Mouse (Mus musculus) large intestine, adult 2 months (tissue): Measurements from ENCODE around the gene Tfap2b. TPM values are rescaled to one million over a fixed set of nuclear protein-coding genes. Genes with fewer than 3 reads are reported as not detected.

Experiments used
- DNase-seq: peaks from one replicate; pipeline ENCODE4 v3.0.0-alpha.2; 2012; ENCODE audit warnings: low read depth, low spot score
- WGBS: fragments of 180-500 bp; shearing (Covaris S2); methylation state at CpG from one replicate; pipeline ENCODE4 v1.1.7; 2018; 5-methylcytosine and 5-hydroxymethylcytosine counted together
- polyA plus RNA-seq: library from polyadenylated mRNA; depleted of rRNA; stranded (reverse); fragments of >200 nt; gene quantifications from 2 replicates; pipeline ENCODE4 v1.2.3, GENCODE M21; 2012; rRNA removed

Gene Tfap2b
- polyA plus RNA-seq, 1 experiment, result not detected

DNA sequence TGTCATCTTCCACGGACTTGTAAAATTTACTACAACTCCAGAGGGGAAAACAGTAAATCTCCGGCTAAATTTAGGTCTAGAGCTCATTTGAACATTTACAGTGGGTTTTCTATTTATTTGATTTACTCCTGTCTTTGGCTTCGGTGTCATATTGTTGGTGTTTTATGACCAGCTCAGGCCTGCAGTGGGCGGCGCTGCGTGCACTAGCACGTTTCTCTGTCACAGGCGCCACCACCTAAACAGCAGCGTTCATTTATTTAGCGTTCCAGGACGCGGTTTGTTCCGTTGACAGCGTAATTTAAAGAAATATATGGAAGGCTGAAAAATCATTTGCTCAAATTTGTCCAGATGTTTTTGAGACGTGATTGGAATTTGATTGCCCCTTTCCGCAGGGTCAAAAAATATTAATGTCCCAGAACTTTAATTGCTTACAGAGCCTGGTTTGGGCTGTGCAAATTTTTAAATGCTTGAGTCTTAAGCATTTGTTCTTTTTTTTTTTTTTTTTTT lies 22.9 kb downstream of the Tfap2b start:
- DNase-seq, result no peak
- 4% methylated on average over 16 of the region's 16 CpGs for WGBS

DNA sequence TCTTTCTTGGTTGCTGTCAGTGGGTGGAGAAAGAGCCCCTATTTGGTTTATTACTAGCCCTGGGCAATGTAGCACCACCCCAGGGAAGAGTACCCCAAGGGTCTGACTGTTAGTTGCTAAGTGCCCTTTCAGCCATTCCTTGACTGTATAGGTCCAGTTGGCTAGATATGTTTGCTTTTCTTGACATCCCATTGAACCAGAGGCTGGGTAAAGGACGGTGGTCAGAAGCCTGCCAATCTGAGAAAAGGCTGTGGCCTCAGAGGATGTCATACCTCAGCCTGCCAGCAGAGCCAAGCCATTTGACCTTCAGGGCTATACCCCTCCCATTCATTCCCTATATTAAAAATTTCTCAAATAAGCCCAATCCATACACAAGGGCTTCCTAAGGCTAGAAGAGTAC lies 24.0 kb downstream of the Tfap2b start:
- 3% methylated on average over 1 of the region's 1 CpGs for WGBS
- no peak for DNase-seq

DNA sequence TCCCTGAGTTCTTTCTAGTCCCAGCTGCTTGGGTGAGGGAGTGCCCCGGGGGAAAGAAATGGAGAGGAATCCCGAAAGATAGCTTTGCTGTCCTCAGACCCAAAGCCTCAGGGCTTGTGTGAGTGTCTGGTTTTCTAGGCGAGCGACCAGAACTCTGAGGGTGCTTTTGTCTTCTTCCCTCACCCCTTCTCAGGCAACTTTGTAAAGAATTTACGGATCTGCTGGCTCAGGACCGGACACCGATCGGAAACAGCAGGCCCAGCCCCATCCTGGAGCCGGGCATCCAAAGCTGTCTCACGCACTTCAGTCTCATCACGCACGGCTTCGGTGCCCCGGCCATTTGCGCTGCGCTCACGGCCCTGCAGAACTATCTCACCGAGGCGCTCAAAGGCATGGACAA lies 25.1 kb downstream of the Tfap2b start:
- DNase-seq, result no peak

DNA sequence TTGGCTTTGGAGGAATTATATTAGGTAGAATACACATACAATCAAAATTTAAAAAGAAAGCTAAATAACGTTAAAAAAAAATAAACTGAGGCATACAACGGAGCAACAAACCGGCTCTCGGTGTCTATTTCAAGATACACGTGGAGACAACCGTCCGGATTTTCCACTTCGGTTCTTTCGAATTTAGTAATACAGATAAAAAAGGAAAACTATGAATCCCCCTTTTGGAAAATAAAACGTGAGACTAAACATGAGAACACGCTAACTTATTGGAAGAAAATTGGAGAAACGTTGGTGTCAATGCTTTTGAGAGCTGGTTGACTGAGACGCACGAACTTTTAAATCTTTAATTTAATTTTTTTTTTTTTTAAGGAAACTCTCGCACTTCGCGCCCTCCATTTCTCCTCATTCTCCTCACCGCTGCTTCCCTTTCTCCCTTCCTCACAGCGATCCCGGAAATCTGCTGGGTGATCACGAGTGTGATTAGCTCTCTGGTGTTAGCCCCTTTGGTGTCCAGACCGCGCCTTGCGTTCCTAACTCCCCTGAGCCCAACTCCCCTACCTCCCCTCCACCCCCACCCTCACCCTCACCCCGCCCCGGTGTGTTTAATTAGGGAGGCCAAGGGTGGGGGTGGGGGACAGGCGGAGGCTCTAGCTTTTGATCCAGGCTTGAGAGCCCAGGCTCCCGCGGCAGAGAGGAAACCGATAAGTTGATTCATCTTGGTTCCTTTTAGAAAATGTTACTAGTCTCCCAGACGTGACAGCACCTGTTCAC lies 25.9 kb downstream of the Tfap2b start:
- 3% methylated on average over 31 of the region's 31 CpGs for WGBS
- no peak for DNase-seq

More for the DNA sequence above, 25.1 kb downstream of the Tfap2b start:
- 4% methylated on average over 19 of the region's 19 CpGs for WGBS

DNA sequence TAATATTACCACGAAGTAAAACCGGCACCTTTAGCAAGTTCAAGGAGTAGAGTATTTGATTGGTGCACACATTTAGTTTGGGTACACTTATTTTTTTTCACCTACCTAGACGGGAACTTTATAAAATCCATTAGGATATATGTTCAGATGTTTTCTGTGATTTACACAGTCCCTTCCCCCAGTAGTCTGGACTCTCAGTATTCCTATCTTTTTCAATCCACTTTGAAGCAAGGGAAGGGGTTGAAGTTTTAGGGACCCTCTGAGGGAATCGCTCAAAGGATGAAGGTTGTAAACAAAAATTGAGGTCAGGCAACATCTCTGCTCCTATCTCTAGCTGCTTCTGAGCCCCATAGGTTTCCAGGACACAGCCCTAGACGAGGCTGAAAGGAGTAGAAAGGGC lies 27.3 kb downstream of the Tfap2b start:
- WGBS, result 6% methylated on average over 5 of the region's 5 CpGs
- DNase-seq, result no peak

DNA sequence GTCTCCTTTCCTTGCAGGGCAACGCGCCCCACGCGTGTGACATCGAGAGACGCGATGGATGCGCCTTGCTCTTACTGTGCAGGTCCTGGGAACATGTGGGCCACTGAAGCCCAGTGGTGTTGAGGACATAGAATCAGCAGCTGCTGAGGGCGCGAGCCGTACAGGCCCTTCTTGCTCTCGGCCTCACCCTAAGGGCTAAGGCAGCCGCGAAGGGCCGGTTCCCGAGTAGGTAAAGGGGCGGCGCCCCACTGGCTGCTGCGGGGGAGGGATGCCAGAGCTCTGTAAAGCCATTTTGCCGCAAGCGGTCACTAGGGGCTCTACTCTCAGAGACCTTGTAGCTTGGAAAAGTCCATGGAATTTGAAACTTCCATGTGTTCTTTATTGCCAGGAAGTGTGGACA lies 27.9 kb downstream of the Tfap2b start:
- DNase-seq, result no peak
- 4% methylated on average over 21 of the region's 21 CpGs for WGBS

DNA sequence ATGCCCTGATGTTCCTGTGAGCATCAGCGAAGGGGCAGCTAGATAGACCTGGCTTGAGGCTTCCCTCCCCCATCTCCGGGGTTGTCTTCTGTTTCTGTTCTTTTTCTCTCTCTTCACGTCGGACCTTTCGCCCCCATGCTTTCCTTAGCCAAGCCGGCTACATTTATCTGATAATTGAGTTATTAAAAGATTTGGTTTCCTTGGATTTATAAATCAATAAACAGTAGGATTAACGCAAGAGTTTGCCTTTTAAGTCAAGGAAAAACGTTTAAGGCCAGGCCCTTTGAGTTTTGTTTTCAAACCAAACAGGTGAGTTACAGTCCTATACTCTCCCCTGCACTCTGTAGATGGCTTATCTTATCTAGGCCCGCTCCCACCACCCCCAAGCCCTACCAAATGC lies 28.3 kb downstream of the Tfap2b start:
- DNase-seq, result no peak
- WGBS, result 7% methylated on average over 9 of the region's 9 CpGs

DNA sequence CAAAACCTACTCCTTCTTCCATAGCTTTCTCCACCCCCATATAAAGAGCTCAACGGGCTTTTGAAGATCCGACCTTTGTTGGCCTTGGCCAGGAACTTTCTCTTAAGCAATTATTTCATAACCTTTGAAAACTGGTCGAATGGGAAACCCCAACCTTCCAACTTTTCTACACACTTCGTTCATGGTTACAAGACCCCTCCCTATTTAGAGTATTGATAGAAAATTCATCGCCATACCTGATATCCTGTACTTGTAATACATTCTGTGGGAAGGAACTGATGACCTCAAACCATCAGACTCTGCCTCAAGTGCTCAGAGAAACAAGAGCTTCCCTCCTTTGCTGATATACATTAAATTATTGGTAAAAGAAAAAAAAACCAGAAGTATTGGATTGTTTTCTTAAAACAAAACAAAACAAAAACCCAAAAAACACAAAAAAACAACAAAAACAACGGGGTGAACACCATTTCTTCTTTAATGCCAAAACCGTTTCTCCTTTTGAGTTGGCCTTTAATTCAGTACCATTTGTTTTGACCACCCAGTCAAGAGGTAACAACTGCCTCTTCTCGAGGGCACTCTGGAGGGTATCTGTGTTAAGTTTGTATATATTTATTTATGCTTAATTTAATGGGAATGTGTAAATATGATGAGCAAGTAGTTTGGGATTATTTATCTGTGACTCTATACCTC lies 29.2 kb downstream of the Tfap2b start:
- WGBS, result 14% methylated on average over 8 of the region's 8 CpGs
- no peak for DNase-seq

DNA sequence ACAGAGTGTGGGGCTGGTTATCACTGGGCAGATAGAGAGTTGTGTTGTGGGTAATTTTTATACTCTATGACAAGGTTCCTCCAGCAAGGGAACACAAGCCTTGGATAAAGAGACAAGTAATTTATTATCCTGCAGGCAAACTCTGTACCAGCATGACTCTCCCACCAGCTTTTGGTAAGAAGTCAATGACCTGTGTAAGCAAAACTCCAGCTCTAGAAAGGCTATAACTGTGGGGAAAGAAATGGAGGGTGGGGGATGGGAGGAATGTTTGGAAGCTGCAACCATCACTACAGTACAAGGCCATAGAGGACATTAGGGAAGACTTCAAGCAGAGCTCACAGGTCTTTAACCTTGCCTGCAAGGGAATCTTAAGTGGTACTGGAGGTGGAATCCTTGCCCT lies 31.3 kb downstream of the Tfap2b start:
- no peak for DNase-seq

DNA sequence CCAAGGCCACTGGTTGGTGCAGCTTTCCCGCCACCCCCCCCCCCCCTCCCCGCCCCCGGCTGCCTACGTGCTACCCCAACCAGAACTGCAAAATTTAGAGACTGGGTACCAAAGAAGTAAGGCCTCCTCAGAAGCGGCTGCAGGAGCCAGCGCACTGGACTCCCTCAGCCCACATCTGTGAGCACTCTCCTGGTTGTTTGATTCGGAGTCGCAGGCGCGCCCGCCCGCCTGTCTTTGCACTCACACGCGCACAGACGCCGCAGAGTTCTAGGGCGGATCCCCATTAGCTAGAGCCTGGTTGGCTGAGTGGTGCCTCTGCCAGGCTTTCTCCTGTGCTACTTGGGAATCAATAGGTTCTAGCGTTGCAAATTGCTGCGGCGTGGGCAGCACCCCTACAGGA lies 32.6 kb downstream of the Tfap2b start:
- 2% methylated on average over 20 of the region's 20 CpGs for WGBS
- DNase-seq, result no peak

DNA sequence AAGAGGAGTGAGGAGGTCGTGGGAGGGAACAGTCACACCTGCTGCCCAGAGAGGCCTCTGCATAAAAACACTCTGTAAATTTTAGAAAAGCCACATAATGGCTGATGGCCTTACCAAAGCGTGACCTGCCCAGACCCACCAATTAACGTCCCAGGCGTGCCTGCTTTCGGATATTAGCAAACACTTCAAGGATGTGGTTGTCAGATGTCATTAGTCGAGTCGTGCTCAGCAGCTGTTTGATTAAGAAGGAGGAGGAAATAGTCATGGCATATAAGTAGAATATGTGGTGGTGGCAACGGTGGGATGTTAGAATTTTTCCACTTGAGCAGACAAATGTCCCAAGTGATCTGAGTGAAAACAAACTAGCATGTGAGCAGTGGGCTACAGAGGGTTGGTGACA lies 33.3 kb downstream of the Tfap2b start:
- DNase-seq, result no peak
- WGBS, result 7% methylated on average over 8 of the region's 8 CpGs

DNA sequence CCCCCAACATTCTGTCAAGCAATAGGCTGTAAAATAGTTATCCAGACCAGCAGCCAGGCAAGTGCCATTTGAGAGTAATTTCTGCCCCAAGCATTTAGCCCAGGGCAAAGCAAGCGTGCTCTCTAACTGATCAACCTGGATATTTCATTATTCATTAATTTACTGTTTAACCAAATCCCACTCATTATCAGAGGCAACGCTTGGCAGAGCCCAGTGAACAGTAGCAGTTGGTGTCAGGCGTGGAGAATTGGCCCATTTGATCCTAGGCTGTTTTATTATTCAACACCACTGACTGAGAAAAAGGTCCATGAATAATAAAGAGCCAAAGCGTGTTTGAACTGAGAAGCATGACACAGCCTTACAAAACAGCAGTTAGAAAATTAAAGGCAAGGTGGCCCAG lies 36.3 kb downstream of the Tfap2b start:
- no peak for DNase-seq
- WGBS, result 48% methylated on average over 4 of the region's 4 CpGs

DNA sequence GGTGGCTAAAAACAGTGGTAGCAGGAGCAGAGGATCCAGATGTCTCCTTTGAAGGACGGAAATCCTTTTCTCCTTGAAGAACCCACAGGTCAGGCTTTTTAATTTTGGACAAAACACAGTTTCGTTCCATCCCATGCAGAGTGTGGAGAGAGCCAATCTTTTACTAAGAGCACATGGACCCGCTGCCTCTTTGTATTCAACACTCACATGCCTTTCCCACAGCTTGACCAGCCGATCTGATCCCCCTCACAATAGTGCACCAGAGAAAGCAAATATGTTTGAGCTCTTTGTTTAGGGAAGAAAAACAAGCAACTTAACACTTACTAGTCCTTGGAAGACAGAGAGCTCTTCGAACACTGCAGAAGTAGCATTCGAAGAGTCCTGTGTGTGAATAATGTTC lies 42.6 kb downstream of the Tfap2b start:
- 48% methylated on average over 6 of the region's 6 CpGs for WGBS
- no peak for DNase-seq

DNA sequence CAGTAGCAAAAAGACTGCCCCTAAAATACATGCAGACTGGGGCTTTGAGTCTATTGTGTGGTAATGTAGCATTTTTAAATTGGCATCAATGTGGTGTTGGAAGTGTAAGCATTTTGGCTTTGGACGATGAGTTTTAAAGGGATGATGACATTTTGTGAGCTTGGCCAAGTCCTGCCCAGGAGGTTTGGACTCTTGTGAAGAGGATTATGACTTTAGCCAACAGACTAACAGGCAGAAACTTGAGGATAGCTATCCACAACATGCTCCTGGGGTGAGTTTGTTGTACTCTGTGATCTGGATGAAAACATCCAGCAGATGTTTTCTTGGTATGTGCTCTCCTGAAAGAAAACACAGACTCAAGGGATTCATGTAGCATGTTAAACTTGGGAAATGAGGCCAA lies 60.9 kb downstream of the Tfap2b start:
- WGBS, result 76% methylated on average over 1 of the region's 1 CpGs
- no peak for DNase-seq

Other genes with a start within 250 kb of the Tfap2b start
- not detected in 2 replicates for gene Tfap2d, start 105.9 kb upstream of the Tfap2b start, polyA plus RNA-seq